19 mouse cellular contexts compared by ENCODE assay signal in the genomic region with DNA sequence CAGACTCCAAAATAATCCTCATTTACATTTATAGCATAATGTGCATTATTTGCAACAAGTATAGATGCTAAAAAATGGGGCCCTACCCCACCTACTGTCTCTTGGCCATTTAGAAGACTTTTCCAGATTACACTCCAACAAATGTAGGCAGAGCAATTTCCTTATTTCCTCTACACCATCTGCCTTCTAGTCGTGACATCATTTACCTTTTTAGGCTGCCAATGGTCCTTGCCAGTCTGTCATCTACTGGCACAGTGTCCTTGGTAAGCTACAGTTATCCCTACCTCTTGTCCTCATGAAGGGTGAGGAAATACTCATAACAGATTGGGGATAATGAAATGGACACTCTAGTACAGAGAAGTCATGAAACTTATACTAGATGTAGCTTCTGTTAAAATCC.
DNase-seq lines count a peak whose midpoint lies in the region; ATAC-seq and TF ChIP-seq lines count a peak whose summit lies in the region.
"Had no signal": no experiment of that assay in that cellular context is flagged by ENCODE, and none has a peak within 500 bp of the region (broad histone marks: within the 10 kb centered on the region; RNA-seq: fewer than 3 reads in every experiment).

No protein-coding gene starts in this region.

- no peak overlapping the region for H3K9ac ChIP-seq in heart, embryonic 12.5 days
- H3K9ac ChIP-seq in hindbrain, postnatal 0 days (replicated peaks; ENCODE audit: low read length), result no peak overlapping the region
- H3K9ac ChIP-seq: embryonic facial prominence, embryonic 13.5 days; forebrain, embryonic 12.5 days; hindbrain, embryonic 12.5 days had no signal

- no peak overlapping the region for H3K4me2 ChIP-seq in heart, embryonic 12.5 days
- no peak overlapping the region for H3K4me2 ChIP-seq in hindbrain, postnatal 0 days (ENCODE audit: low read depth, low read length)
- H3K4me2 ChIP-seq: embryonic facial prominence, embryonic 13.5 days; forebrain, embryonic 12.5 days; hindbrain, embryonic 12.5 days had no signal

- TF ChIP-seq CTCF in hindbrain, postnatal 0 days (IDR thresholded peaks at IDR 0.05; ENCODE audit: low read depth), result no peak

- no peaks in the 10 kb centered on the region for H3K9me3 ChIP-seq in heart, embryonic 12.5 days (replicated peaks)
- no peaks in the 10 kb centered on the region for H3K9me3 ChIP-seq in hindbrain, postnatal 0 days (ENCODE audit: low read length)
- H3K9me3 ChIP-seq: embryonic facial prominence, embryonic 13.5 days; forebrain, embryonic 12.5 days; hindbrain, embryonic 12.5 days had no signal

- H3K27ac ChIP-seq in heart, embryonic 12.5 days (ENCODE audit: poor library complexity, severe bottlenecking), result no peak overlapping the region
- no peak overlapping the region for H3K27ac ChIP-seq in hindbrain, postnatal 0 days
- H3K27ac ChIP-seq: embryonic facial prominence, embryonic 13.5 days; forebrain, embryonic 12.5 days; gastrocnemius, adult 2 months; hindbrain, embryonic 12.5 days had no signal

- H3K27me3 ChIP-seq in heart, embryonic 12.5 days (replicated peaks), result no peaks in the 10 kb centered on the region
- H3K27me3 ChIP-seq in hindbrain, postnatal 0 days (ENCODE audit: insufficient read depth, low read length), result no peaks in the 10 kb centered on the region
- H3K27me3 ChIP-seq: embryonic facial prominence, embryonic 13.5 days; forebrain, embryonic 12.5 days; hindbrain, embryonic 12.5 days had no signal

- H3K4me1 ChIP-seq in heart, embryonic 12.5 days (replicated peaks), result no peaks in the 10 kb centered on the region
- H3K4me1 ChIP-seq in hindbrain, postnatal 0 days (ENCODE audit: insufficient read depth, low read length), result no peaks in the 10 kb centered on the region
- H3K4me1 ChIP-seq: embryonic facial prominence, embryonic 13.5 days; forebrain, embryonic 12.5 days; hindbrain, embryonic 12.5 days had no signal

- no peak overlapping the region for H3K4me3 ChIP-seq in heart, embryonic 12.5 days
- H3K4me3 ChIP-seq in hindbrain, postnatal 0 days (ENCODE audit: low read length), result no peak overlapping the region
- H3K4me3 ChIP-seq: embryonic facial prominence, embryonic 13.5 days; forebrain, embryonic 12.5 days; gastrocnemius, adult 2 months; hindbrain, embryonic 12.5 days had no signal

- no peaks in the 10 kb centered on the region for H3K36me3 ChIP-seq in heart, embryonic 12.5 days
- no peaks in the 10 kb centered on the region for H3K36me3 ChIP-seq in hindbrain, postnatal 0 days (ENCODE audit: insufficient read depth, low read length)
- H3K36me3 ChIP-seq: embryonic facial prominence, embryonic 13.5 days; forebrain, embryonic 12.5 days; hindbrain, embryonic 12.5 days had no signal

- WGBS in heart, embryonic 12.5 days, result 41% methylated on average over 1 of the region's 1 CpGs
- 74% methylated on average over 1 of the region's 1 CpGs for WGBS in hindbrain, postnatal 0 days

- DNase-seq in brain, adult 2 months (ENCODE audit: low read depth, low spot score), result peak; percentile 97
- peak; percentile 64 to 76 for DNase-seq in cerebellum, adult 18-20 months
- peak; percentile 88 for DNase-seq in cerebellum, adult 9-11 months
- DNase-seq in cerebellum, postnatal 36 days, result peak; percentile 45 to 67
- no peak for DNase-seq in gastrocnemius, adult 18-20 months (ENCODE audit: low spot score)
- no peak for DNase-seq in hindbrain, postnatal 0 days (ENCODE audit: low spot score)
- DNase-seq: adrenal gland, postnatal 10 days; gastrocnemius, adult 2 months; gastrocnemius, postnatal 36 days; heart, adult 11 months; heart, postnatal 10 days; heart, postnatal 4 days; kidney, adult 11 months had no signal

- no peak for ATAC-seq in heart, embryonic 12.5 days (ENCODE audit: insufficient number of reproducible peaks, low FRiP score)
- ATAC-seq in hindbrain, postnatal 0 days, result no peak
- ATAC-seq: forebrain, embryonic 16.5 days; hindbrain, embryonic 16.5 days had no signal

Comparison
In these comparisons a context has a peak if more than half of its experiments do, and no peak if none do; other contexts are left out.
1. DNase-seq: peak in brain, adult 2 months (single experiment), cerebellum, adult 18-20 months (2 of 2), cerebellum, adult 9-11 months (single experiment) and cerebellum, postnatal 36 days (2 of 2); none in gastrocnemius, adult 18-20 months (single experiment) and hindbrain, postnatal 0 days (single experiment).